Mouse (Mus musculus): ENCODE data around the gene Rab44.

DNA sequence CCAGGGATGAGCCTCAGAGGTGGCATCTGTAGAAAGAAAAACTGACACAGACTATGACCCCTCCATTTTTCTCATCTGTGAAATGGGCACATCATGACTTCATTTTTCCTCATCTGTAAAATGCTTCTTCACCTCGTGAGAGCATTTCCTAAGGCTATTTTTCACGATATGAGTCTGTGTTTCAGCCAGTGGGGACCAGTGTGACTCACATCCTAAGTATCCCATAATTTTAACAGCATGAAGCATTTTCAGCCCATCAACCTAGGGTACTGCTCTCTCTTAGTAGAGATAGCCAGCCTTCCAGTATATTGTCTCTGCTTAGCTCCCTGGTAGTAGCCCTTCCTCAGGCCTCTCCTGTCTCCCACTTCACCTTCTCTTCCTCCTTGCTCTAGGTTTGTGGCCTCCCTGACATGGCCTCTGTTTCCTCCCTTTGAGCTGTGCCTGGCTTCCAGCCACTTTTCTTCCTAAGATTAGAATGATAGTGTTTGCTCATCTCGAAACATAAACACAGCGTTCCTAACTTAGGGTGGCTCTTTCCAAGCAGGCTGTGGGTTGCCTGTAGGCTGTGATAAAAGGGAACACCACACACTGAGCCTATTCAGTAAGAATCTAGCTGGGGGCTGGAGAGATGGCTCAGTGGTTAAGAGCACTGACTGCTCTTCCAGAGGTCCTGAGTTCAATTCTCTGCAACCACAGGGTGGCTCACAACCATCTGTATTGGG, 66.6 kb downstream of the Rab44 start:
- TF ChIP-seq EP300 (IDR thresholded peaks at IDR 0.05; ENCODE audit: low read depth) (no peak), CTCF (IDR thresholded peaks at IDR 0.05; ENCODE audit: low read depth) (no peak)
